Mouse (Mus musculus): ENCODE measurements around the gene Trmt13. TPM values are rescaled to one million over a fixed set of nuclear protein-coding genes. Genes with fewer than 3 reads are reported as not detected.

Gene Trmt13
- total and polyA plus RNA-seq, 3 experiments = 12.0 to 15.5 TPM; not detected in 1

GRCm38 (mm10) chr3:116615318-116616068 lies 1.1 kb upstream of the Trmt13 start:
- Histone ChIP-seq H3K27me3 (ENCODE audit: control insufficient read depth in 1 of 2, insufficient read depth in 2 of 2, low read length in 2 of 2) (no peaks in the 10 kb centered on the region), H3K36me3 (ENCODE audit: control insufficient read depth in 1 of 2, insufficient read depth in 2 of 2, low read length in 2 of 2) (peaks cover 4 to 41% of the 10 kb centered on the region in 2 experiments; a peak in 3 of 4 replicates), H3K27ac (ENCODE audit: control insufficient read depth, low read depth, low read length) (no peak overlapping the region), H3K9ac (ENCODE audit: control insufficient read depth, low read depth, low read length, poor library complexity, severe bottlenecking) (no peak overlapping the region), H3K4me3 (ENCODE audit: control insufficient read depth in 1 of 2, insufficient read depth in 1 of 2, low read depth in 2 of 2, low read length in 2 of 2) (no peak overlapping the region), H3K4me1 (ENCODE audit: control insufficient read depth in 1 of 2, insufficient read depth in 2 of 2, low read length in 2 of 2) (peaks cover 26 to 36% of the 10 kb centered on the region in 2 experiments), H3K9me3 (replicated peaks; ENCODE audit: insufficient read depth, low read length) (no peaks in the 10 kb centered on the region), H3K79me2 (ENCODE audit: control insufficient read depth, insufficient read depth, low read length, poor library complexity) (no peaks in the 10 kb centered on the region)
- TF ChIP-seq GATA1 (IDR thresholded peaks at IDR 0.05; ENCODE audit: low read depth, low read length) = peak; percentile 62
- TF ChIP-seq TCF12 (IDR thresholded peaks at IDR 0.05; ENCODE audit: low read depth, low read length) = 0 out of 2 replicates have a peak, but pooled peaks have one; percentile 28
- no peak for TF ChIP-seq MAFK (IDR thresholded peaks at IDR 0.05; ENCODE audit: borderline replicate concordance, low read depth, low read length)
- peak; percentile 89 for TF ChIP-seq RCOR1 (IDR thresholded peaks at IDR 0.05; ENCODE audit: low read depth, low read length)
- TF ChIP-seq ETS1 (IDR thresholded peaks at IDR 0.05; ENCODE audit: low read depth, low read length) = peak; percentile 27; the same call in 1 of the 2 replicates
- TF ChIP-seq JUND (IDR thresholded peaks at IDR 0.05; ENCODE audit: low read depth, low read length) = no peak
- TF ChIP-seq ZKSCAN1 (IDR thresholded peaks at IDR 0.05; ENCODE audit: low read depth, low read length) = no peak
- peak; percentile 23 for DNase-seq (ENCODE audit: low read depth, low spot score)

- peaks cover 0 to 7% of the 10 kb centered on the region in 2 experiments; a peak in 2 of 4 replicates for H3K36me3 ChIP-seq (ENCODE audit: control insufficient read depth in 1 of 2, insufficient read depth in 2 of 2, low read length in 2 of 2)
- no peaks in the 10 kb centered on the region for H3K27me3 ChIP-seq (ENCODE audit: control insufficient read depth in 1 of 2, insufficient read depth in 2 of 2, low read length in 2 of 2)
- H3K27ac ChIP-seq (ENCODE audit: control insufficient read depth, low read depth, low read length) = no peak overlapping the region
- H3K4me1 ChIP-seq (ENCODE audit: control insufficient read depth in 1 of 2, insufficient read depth in 2 of 2, low read length in 2 of 2) = no peaks in the 10 kb centered on the region
- no peak for DNase-seq (ENCODE audit: low read depth, low spot score)
- TF ChIP-seq CTCF (IDR thresholded peaks at IDR 0.05 in 2 of 3, conservative IDR thresholded peaks at IDR 0.05 in 1 of 3; ENCODE audit: control insufficient read depth in 1 of 3, insufficient read depth in 1 of 3, low read depth in 2 of 3, low read length in 3 of 3, poor library complexity in 1 of 3, severe bottlenecking in 1 of 3) = no peak
- no peak for TF ChIP-seq CHD1 (IDR thresholded peaks at IDR 0.05; ENCODE audit: low read depth, low read length)
- TF ChIP-seq MEF2A (IDR thresholded peaks at IDR 0.05; ENCODE audit: extremely low read depth, insufficient replicate concordance, low read depth, low read length, poor library complexity, severe bottlenecking) = no peak
- no peak for TF ChIP-seq ZNF384 (IDR thresholded peaks at IDR 0.05; ENCODE audit: low read depth, low read length)
- no peak for TF ChIP-seq RCOR1 (IDR thresholded peaks at IDR 0.05; ENCODE audit: low read depth, low read length)
- no peak for TF ChIP-seq E2F4 (IDR thresholded peaks at IDR 0.05; ENCODE audit: borderline replicate concordance, low read depth, low read length)
- TF ChIP-seq ELF1 (IDR thresholded peaks at IDR 0.05; ENCODE audit: low read depth, low read length) = no peak
- TF ChIP-seq USF1 (IDR thresholded peaks at IDR 0.05; ENCODE audit: low read depth, low read length) = no peak
- no peak for TF ChIP-seq MYB (IDR thresholded peaks at IDR 0.05; ENCODE audit: low read depth, low read length)
- TF ChIP-seq MAX (IDR thresholded peaks at IDR 0.05; ENCODE audit: low read length) = no peak
- no peak for TF ChIP-seq ZKSCAN1 (IDR thresholded peaks at IDR 0.05; ENCODE audit: low read depth, low read length)
- no peaks in the 10 kb centered on the region for H3K79me2 ChIP-seq (ENCODE audit: control insufficient read depth, insufficient read depth, low read length, poor library complexity)
- H3K9me3 ChIP-seq (replicated peaks; ENCODE audit: insufficient read depth, low read length) = no peaks in the 10 kb centered on the region
- H3K9ac ChIP-seq (ENCODE audit: control insufficient read depth, low read depth, low read length, poor library complexity, severe bottlenecking) = no peak overlapping the region
- H3K4me3 ChIP-seq (ENCODE audit: control insufficient read depth in 1 of 2, insufficient read depth in 1 of 2, low read depth in 2 of 2, low read length in 2 of 2) = no peak overlapping the region
These were observed 9.8 kb downstream of the Trmt13 start for GRCm38 (mm10) chr3:116604570-116604969.

All from MEL (cell line).